Comparison of ENCODE assay signal across 8 mouse cellular contexts in the genomic region with DNA sequence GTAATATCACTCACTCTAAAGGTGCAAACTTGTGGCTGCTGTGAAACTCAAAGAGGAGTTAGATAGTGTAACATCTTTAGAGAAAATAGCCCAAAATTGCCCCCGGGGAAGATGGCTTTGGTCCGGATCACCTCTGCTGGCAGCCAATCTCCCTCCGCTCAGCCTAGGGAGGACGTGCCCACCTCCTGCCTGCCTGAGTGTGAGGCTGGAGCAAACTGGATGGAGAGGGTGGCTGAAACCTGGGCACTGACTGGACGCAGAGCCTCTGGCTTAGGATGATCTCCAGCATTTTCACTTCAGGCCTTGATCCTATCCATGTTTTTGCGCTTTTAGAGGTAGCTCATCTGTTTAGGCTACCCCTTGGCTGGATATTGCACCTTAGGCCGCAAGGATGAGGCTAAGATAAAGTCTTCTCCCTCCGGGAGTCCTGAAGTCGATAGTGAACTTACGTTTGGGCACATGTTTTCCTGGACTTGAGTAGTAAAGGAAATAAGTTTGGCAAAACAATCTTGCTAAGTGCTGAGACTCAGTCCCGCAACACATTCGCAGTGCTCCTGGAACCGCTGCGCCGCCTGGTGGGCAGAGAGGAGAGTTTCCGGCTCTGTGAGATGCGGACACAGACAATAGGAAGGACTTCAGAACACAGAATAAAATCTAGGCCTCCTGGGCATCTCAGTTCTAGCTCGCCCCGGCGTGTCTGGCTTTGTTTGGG. TPM values are rescaled to one million over a fixed set of nuclear protein-coding genes. Genes with fewer than 3 reads are reported as not detected.
DNase-seq lines count a peak whose midpoint lies in the region; ATAC-seq and TF ChIP-seq lines count a peak whose summit lies in the region.

No protein-coding gene starts in this region.

- no peak overlapping the region for H3K4me3 ChIP-seq in G1E (ENCODE audit: low read depth, low read length)
- H3K4me3 ChIP-seq in hindbrain, embryonic 10.5 days, result peak overlapping the region; percentile 62

- H3K27ac ChIP-seq in hindbrain, embryonic 10.5 days, result peak overlapping the region; percentile 78

- ATAC-seq in G1E (ENCODE audit: extremely low read depth, insufficient number of reproducible peaks, low FRiP score, poor library complexity, severe bottlenecking), result no peak

- WGBS in hindbrain, embryonic 10.5 days, result 11% methylated on average over 20 of the region's 20 CpGs

- peaks cover 77% of the 10 kb centered on the region for H3K27me3 ChIP-seq in G1E (ENCODE audit: insufficient read depth, low read length)
- H3K27me3 ChIP-seq in hindbrain, embryonic 10.5 days (ENCODE audit: insufficient read depth, poor library complexity, severe bottlenecking), result peaks cover 59% of the 10 kb centered on the region

- H3K36me3 ChIP-seq in G1E (replicated peaks), result no peaks in the 10 kb centered on the region
- no peaks in the 10 kb centered on the region for H3K36me3 ChIP-seq in hindbrain, embryonic 10.5 days

- H3K9me3 ChIP-seq in G1E (replicated peaks), result no peaks in the 10 kb centered on the region
- no peaks in the 10 kb centered on the region for H3K9me3 ChIP-seq in hindbrain, embryonic 10.5 days

- DNase-seq in G1E (ENCODE audit: low spot score), result peak; percentile 35
- peak; percentile 86 to 94 for DNase-seq in cerebellum, adult 18-20 months
- DNase-seq in forelimb bud, embryonic 11.5 days (ENCODE audit: low read depth, low spot score), result peak; percentile 80
- DNase-seq in hindbrain, embryonic 10.5 days (ENCODE audit: low spot score), result peak; percentile 87
- peak; percentile 75 to 87 for DNase-seq in layer of hippocampus, postnatal 25 days (ENCODE audit: extremely low spot score in 1 of 2, low spot score in 1 of 2)
- DNase-seq in lung, postnatal 25 days (ENCODE audit: low spot score), result peak; percentile 91
- peak; percentile 82 for DNase-seq in ovary, postnatal 36 days (ENCODE audit: low spot score)
- peak; percentile 85 for DNase-seq in thymus, postnatal 25 days

- H3K4me1 ChIP-seq in G1E (ENCODE audit: insufficient read depth, low read depth, low read length), result peaks cover 8% of the 10 kb centered on the region
- H3K4me1 ChIP-seq in hindbrain, embryonic 10.5 days (replicated peaks), result peaks cover 64% of the 10 kb centered on the region

- TF ChIP-seq CTCF in G1E (IDR thresholded peaks at IDR 0.05; ENCODE audit: low read depth, low read length), result no peak

RNA-seq across cellular contexts. Expression of gene Efna1, which starts 0.8 kb away (rescaled TPM):
- total RNA-seq in G1E (2014; fragmentation: Nextera tagmentation), result not detected in 2 replicates
- 0.05 and 0.12 TPM in 2 replicates for total RNA-seq in G1E (2017)
- polyA plus RNA-seq in G1E (2012), result not detected in 2 replicates
- 16.5 and 17.7 TPM in 2 replicates for polyA plus RNA-seq in hindbrain, embryonic 10.5 days (2016; fragmentation: Nextera tagmentation; extraction: Ambion mirVana)
- 1 to 10 TPM; 7.1 to 7.6 TPM for total RNA-seq in layer of hippocampus, postnatal 25 days (2021)

RNA-seq across cellular contexts. Expression of gene Slc50a1, which starts 11.4 kb away (rescaled TPM):
- total RNA-seq in G1E (2014; fragmentation: Nextera tagmentation) (not detected in 2 replicates), G1E (2017) (0.66 TPM in 1 of 2 replicates, not detected in the other)
- polyA plus RNA-seq in G1E (2012), result not detected in 2 replicates
- 34.4 and 36.8 TPM in 2 replicates for polyA plus RNA-seq in hindbrain, embryonic 10.5 days (2016; fragmentation: Nextera tagmentation; extraction: Ambion mirVana)
- total RNA-seq in layer of hippocampus, postnatal 25 days (2021), result 10 to 100 TPM; 39.5 to 49.3 TPM

RNA-seq across cellular contexts. Expression of gene Dpm3, which starts 22.6 kb away (rescaled TPM):
- total RNA-seq in G1E (2014; fragmentation: Nextera tagmentation) (13.2 and 13.5 TPM in 2 replicates), G1E (2017) (47.7 and 54.5 TPM in 2 replicates)
- polyA plus RNA-seq in G1E (2012), result 178 and 207 TPM in 2 replicates
- 97.0 and 99.4 TPM in 2 replicates for polyA plus RNA-seq in hindbrain, embryonic 10.5 days (2016; fragmentation: Nextera tagmentation; extraction: Ambion mirVana)
- 10 to 100 TPM; 51.1 to 71.0 TPM for total RNA-seq in layer of hippocampus, postnatal 25 days (2021)

RNA-seq across cellular contexts. Expression of gene Trim46, which starts 35.6 kb away (rescaled TPM):
- total RNA-seq in G1E (2014; fragmentation: Nextera tagmentation), result 1.8 and 10.1 TPM in 2 replicates
- 0.64 and 0.76 TPM in 2 replicates for total RNA-seq in G1E (2017)
- 2.7 and 2.8 TPM in 2 replicates for polyA plus RNA-seq in G1E (2012)
- polyA plus RNA-seq in hindbrain, embryonic 10.5 days (2016; fragmentation: Nextera tagmentation; extraction: Ambion mirVana), result 5.2 and 11.6 TPM in 2 replicates
- 10 to 100 TPM; 86.4 to 96.0 TPM for total RNA-seq in layer of hippocampus, postnatal 25 days (2021)

RNA-seq across cellular contexts. Expression of gene Krtcap2, which starts 36.0 kb away (rescaled TPM):
- total RNA-seq in G1E (2014; fragmentation: Nextera tagmentation), result 105 and 132 TPM in 2 replicates
- total RNA-seq in G1E (2017), result 86.4 and 106 TPM in 2 replicates
- 145 and 167 TPM in 2 replicates for polyA plus RNA-seq in G1E (2012)
- polyA plus RNA-seq in hindbrain, embryonic 10.5 days (2016; fragmentation: Nextera tagmentation; extraction: Ambion mirVana), result 276 and 282 TPM in 2 replicates
- 10 to 100 TPM; 79.2 to 87.4 TPM for total RNA-seq in layer of hippocampus, postnatal 25 days (2021)

Comparison
In these comparisons a context has a peak if more than half of its experiments do, and no peak if none do; other contexts are left out.
1. DNase-seq: peak in every context shown above with its lines; median percentile 91 in lung, postnatal 25 days; 90 in cerebellum, adult 18-20 months; 87 in hindbrain, embryonic 10.5 days; 85 in thymus, postnatal 25 days; 82 in ovary, postnatal 36 days; 81 in layer of hippocampus, postnatal 25 days; 80 in forelimb bud, embryonic 11.5 days; 35 in G1E.
2. RNA of gene Efna1, which starts 0.8 kb away (total RNA-seq): 7.1 to 7.6 TPM in layer of hippocampus, postnatal 25 days; 0.05 to 0.12 TPM in G1E; every median in the first group is over 4 times any median in the second.
3. RNA of gene Slc50a1, which starts 11.4 kb away (total RNA-seq): 39.5 to 49.3 TPM in layer of hippocampus, postnatal 25 days; 0.66 TPM in G1E; every median in the first group is over 10 times any median in the second.